Mouse (Mus musculus) lung, postnatal 0 days (tissue): ENCODE data around the gene Wipf2. TPM values are rescaled to one million over a fixed set of nuclear protein-coding genes. Genes with fewer than 3 reads are reported as not detected.
"Not testable (repeated sequence)": the region's sequence is repeated elsewhere in the genome, so short reads cannot be mapped to it uniquely, and the experiment has no call there.

ENCODE experiments used
- ATAC-seq: fragments of 200-750 bp; cut with Nextera tagmentation; 2 replicates; pipeline ENCODE4 v1.8.0; 2017; ENCODE audit warnings: moderate library complexity
- DNase-seq: peaks from one replicate; pipeline ENCODE4 v3.0.0-alpha.2; 2016; ENCODE audit warnings: low spot score
- H3K27ac ChIP-seq: fragments of 300-500 bp; sonication (generic); 2 replicates; pipeline ENCODE4 v1.5.1; 2014; ENCODE audit warnings: antibody characterized with exemption, mild to moderate bottlenecking, low read length, mixed read lengths
- H3K27me3 ChIP-seq: fragments of 300-500 bp; sonication (generic); replicated peaks from 2 replicates; pipeline ENCODE4 v1.6.1; 2014; ENCODE audit warnings: low read length, mixed read lengths; ENCODE audit not compliant: insufficient read depth
- H3K36me3 ChIP-seq: fragments of 300-500 bp; sonication (generic); 2 replicates; pipeline ENCODE4 v1.6.1; 2014; ENCODE audit warnings: low read length, mixed read lengths; ENCODE audit not compliant: insufficient read depth
- H3K4me1 ChIP-seq: fragments of 300-500 bp; sonication (generic); 2 replicates; pipeline ENCODE4 v1.6.1; 2014; ENCODE audit warnings: antibody characterized with exemption, low read depth, low read length, mixed read lengths; ENCODE audit not compliant: insufficient read depth
- H3K4me2 ChIP-seq: fragments of 300-500 bp; sonication (generic); replicated peaks from 2 replicates; pipeline ENCODE4 v1.6.1; 2014; ENCODE audit warnings: low read depth, mild to moderate bottlenecking, low read length, moderate library complexity, mixed read lengths
- H3K4me3 ChIP-seq: fragments of 300-500 bp; sonication (generic); 2 replicates; pipeline ENCODE4 v1.5.1; 2014; ENCODE audit warnings: low read depth, low read length
- H3K9ac ChIP-seq: fragments of 300-500 bp; sonication (generic); replicated peaks from 2 replicates; pipeline ENCODE4 v1.6.1; 2014; ENCODE audit warnings: low read depth, mild to moderate bottlenecking
- H3K9me3 ChIP-seq: fragments of 300-500 bp; sonication (generic); 2 replicates; pipeline ENCODE4 v1.6.1; 2016; ENCODE audit warnings: low read length, mixed read lengths
- CTCF ChIP-seq: IDR thresholded peaks from 2 replicates; pipeline ENCODE4 v1.5.1; 2016; ENCODE audit warnings: antibody characterized with exemption, mild to moderate bottlenecking
- EP300 ChIP-seq: IDR thresholded peaks from 2 replicates; pipeline ENCODE4 v1.6.1; 2016; ENCODE audit warnings: antibody characterized with exemption, mild to moderate bottlenecking, control low read depth
- WGBS: fragments of 180-500 bp; shearing (Covaris S2); extraction: QIAGEN DNeasy Blood & Tissue Kit; methylation state at CpG from one replicate; pipeline ENCODE4 v1.1.7; 2014; 5-methylcytosine and 5-hydroxymethylcytosine counted together
- polyA plus RNA-seq: library from polyadenylated mRNA; unstranded; fragments of >200 nt; fragmentation: Nextera tagmentation; extraction: Ambion mirVana; gene quantifications from 2 replicates; pipeline ENCODE4 v1.2.1, GENCODE M21; 2015

The Wipf2 gene
- polyA plus RNA-seq, 1 experiment from 2014 or later = 4.0 TPM

DNA sequence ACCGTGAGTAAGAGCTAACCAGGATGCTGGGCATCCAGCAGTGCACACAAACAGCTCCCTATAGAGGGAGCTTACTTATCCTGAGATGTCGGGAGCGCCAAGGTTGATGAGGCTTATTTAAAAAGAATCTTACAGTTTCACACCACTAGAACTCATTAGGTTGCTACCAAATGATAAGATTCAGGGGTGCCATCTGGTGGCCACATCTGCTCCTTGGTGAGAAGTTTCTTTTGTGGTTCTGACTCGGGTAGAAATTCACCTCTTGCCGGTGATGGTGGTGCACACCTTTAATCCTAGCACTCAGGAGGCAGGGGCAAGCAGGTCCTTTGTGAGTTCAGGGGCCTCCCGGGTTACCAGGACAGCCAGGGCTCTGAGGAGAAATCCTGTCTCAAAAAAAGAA lies 46.2 kb downstream of the Wipf2 start:
- peak; percentile 80 for TF ChIP-seq CTCF
- no peak for TF ChIP-seq EP300
- H3K4me3 ChIP-seq = no peak overlapping the region
- DNase-seq (peak; percentile 83), ATAC-seq (no peak)
- H3K4me2 ChIP-seq = no peak overlapping the region
- no peaks in the 10 kb centered on the region for H3K27me3 ChIP-seq
- H3K9ac ChIP-seq = no peak overlapping the region
- H3K27ac ChIP-seq = no peak overlapping the region
- H3K4me1 ChIP-seq = no peaks in the 10 kb centered on the region
- H3K36me3 ChIP-seq = no peaks in the 10 kb centered on the region
- H3K9me3 ChIP-seq = no peaks in the 10 kb centered on the region
- 25% methylated on average over 6 of the region's 6 CpGs for WGBS

DNA sequence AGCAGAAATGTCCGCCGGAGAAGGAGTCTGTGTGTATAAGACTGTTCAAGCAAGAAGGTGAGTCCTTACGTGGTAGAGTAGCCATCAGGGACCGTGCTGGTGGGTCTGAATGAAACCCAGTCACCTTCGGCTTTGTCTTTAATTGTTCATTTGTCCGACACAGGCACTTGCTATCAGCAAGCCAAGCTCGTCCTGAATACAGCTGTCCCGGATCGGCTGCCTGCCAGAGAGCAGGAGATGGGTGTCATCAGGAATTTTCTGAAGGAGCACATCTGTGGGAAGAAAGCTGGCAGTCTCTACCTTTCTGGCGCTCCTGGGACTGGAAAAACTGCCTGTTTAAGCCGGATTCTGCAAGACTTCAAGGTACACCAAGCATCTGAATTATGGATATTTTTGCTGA lies 47.0 kb downstream of the Wipf2 start:
- Histone ChIP-seq H3K4me1 (no peaks in the 10 kb centered on the region), H3K4me3 (no peak overlapping the region), H3K36me3 (no peaks in the 10 kb centered on the region), H3K27me3 (no peaks in the 10 kb centered on the region), H3K27ac (no peak overlapping the region), H3K9me3 (no peaks in the 10 kb centered on the region), H3K9ac (no peak overlapping the region), H3K4me2 (no peak overlapping the region)
- no peak for DNase-seq
- ATAC-seq = no peak
- 73% methylated on average over 11 of the region's 11 CpGs for WGBS
- no peak for TF ChIP-seq EP300
- no peak for TF ChIP-seq CTCF

DNA sequence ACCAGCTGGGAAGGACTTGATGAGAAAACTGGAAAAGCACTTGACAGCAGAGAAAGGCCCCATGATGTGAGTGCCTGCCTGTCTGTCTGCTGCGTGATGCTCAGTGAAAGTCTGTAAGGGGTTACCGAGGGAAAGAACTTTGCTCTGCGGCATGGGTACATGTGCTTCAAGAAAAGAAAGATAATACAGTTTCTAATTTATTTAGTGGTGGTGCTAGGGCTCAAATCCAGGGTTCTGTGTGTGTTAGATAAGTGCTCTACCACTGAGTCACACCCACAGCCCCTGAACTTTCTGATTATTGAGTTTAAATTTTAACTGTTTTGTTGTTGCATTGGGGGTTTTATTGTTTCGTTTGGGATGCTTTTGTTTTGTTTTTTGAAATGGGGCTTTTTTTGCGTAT lies 48.1 kb downstream of the Wipf2 start:
- Histone ChIP-seq H3K36me3 (no peaks in the 10 kb centered on the region), H3K27ac (no peak overlapping the region)

DNA sequence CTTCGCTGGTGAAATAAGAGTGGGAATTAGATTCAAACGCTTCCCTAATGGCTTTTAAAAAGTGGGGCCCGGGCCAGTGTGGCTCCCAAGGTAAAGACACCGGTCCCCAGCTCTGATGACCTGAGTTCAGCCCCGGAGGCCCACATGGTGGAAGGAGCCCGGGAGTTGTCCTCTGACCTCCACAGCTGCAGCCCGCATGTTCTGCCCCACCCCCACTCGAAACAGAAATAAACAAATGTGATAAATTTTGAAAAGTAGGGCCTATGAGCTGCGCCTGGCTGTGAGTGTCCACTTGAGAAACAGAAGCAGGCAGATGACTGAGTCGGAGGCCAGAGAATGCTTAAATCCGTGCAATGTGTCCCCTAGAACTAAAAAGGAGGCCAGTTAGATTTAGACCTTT lies 50.8 kb downstream of the Wipf2 start:
- DNase-seq = no peak
- Histone ChIP-seq H3K9ac (no peak overlapping the region), H3K4me3 (no peak overlapping the region), H3K9me3 (no peaks in the 10 kb centered on the region), H3K27me3 (no peaks in the 10 kb centered on the region), H3K27ac (no peak overlapping the region), H3K4me1 (no peaks in the 10 kb centered on the region), H3K4me2 (no peak overlapping the region), H3K36me3 (no peaks in the 10 kb centered on the region)
- TF ChIP-seq CTCF (no peak), EP300 (no peak)
- 41% methylated on average over 11 of the region's 11 CpGs for WGBS
- ATAC-seq = peak; percentile 13; the same call in 1 of the 2 replicates

More for the DNA sequence above, 48.1 kb downstream of the Wipf2 start:
- H3K4me2 ChIP-seq = no peak overlapping the region
- H3K4me3 ChIP-seq = no peak overlapping the region
- ATAC-seq = no peak
- DNase-seq = no peak
- 84% methylated on average over 5 of the region's 5 CpGs for WGBS
- H3K4me1 ChIP-seq = no peaks in the 10 kb centered on the region
- TF ChIP-seq CTCF (no peak), EP300 (no peak)
- no peaks in the 10 kb centered on the region for H3K27me3 ChIP-seq
- H3K9me3 ChIP-seq = no peaks in the 10 kb centered on the region
- no peak overlapping the region for H3K9ac ChIP-seq

DNA sequence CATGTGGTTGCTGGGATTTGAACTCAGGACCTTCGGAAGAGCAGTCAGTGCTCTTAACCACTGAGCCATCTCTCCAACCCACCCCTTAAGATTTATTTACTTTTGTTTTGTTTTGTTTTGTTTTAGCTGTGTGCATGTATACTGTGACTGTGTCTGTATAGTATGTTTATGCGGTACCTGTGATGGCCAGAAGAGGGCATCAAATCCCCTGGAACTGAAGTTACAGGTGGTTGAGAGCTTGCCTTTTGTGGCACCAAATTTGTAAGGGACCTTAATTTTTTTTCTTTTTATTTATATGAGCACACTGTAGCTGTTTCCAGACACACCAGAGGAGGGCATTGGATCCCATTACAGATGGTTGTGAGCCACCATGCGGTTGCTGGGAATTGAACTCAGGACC lies 52.9 kb downstream of the Wipf2 start:
- not testable (repeated sequence) for ATAC-seq

DNA sequence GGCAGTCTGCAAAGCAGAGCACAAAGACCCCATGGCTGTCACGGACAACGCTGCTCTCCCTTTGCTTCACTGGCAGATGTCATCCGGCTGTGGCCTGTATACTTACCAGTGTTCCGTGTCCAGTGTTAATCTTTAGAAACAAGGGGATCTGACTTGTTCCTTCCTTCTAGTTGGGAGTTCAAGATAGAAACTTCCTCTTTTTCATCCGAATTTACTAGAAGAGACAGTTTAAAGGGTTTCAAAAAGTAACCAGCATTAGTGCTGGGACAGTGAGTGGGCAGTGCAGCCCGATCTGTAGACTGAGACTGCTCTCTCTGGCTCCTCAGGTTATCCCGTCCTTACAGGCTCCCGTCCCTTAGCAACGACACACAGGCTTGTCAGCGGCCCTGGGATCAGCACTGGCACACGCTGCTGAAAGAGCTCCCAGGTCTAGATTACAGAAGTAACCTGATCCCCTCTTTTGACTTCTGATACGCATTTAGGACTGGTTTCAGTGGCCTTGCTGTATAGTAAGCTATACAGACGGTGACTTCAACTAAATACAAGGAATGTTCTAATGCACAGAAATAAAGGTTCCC lies 54.1 kb downstream of the Wipf2 start:
- no peak for TF ChIP-seq CTCF
- TF ChIP-seq EP300 = no peak
- Histone ChIP-seq H3K9ac (no peak overlapping the region), H3K36me3 (no peaks in the 10 kb centered on the region), H3K27ac (peak overlapping the region; percentile 43), H3K9me3 (no peaks in the 10 kb centered on the region), H3K4me3 (no peak overlapping the region), H3K27me3 (no peaks in the 10 kb centered on the region), H3K4me2 (no peak overlapping the region), H3K4me1 (no peaks in the 10 kb centered on the region)
- ATAC-seq = no peak
- DNase-seq = no peak
- 65% methylated on average over 13 of the region's 13 CpGs for WGBS

More for the DNA sequence above, 52.9 kb downstream of the Wipf2 start:
- peak; percentile 61 for TF ChIP-seq CTCF
- not testable (repeated sequence) for DNase-seq, H3K4me2 ChIP-seq, H3K9me3 ChIP-seq, H3K9ac ChIP-seq, H3K27me3 ChIP-seq, H3K4me3 ChIP-seq, H3K27ac ChIP-seq, H3K36me3 ChIP-seq, H3K4me1 ChIP-seq
- WGBS = 96% methylated on average over 3 of the region's 3 CpGs

DNA sequence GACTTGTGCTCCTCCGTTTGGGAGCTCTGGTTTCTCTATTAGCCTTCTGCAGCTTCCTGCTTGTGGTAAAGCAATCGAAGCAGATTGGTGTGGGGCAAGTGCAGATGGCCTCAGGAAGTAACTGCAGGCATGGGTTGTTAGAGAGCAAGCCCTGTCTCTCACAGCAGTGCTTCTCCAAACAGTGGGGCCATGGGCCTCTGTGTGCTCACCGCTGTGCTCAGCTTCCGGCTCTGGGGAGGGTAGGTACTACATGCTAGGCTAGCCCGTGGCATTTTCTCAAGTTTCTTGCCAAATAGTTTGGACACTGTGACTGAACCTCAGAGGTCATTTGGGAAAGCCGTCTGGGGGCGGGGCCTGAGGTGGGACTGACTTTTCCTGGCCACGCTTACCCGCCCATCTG lies 54.8 kb downstream of the Wipf2 start:
- Histone ChIP-seq H3K4me3 (no peak overlapping the region), H3K4me2 (no peak overlapping the region), H3K27me3 (no peaks in the 10 kb centered on the region), H3K9ac (no peak overlapping the region), H3K36me3 (no peaks in the 10 kb centered on the region), H3K4me1 (no peaks in the 10 kb centered on the region), H3K27ac (peak overlapping the region; percentile 43), H3K9me3 (no peaks in the 10 kb centered on the region)
- DNase-seq (peak; percentile 84), ATAC-seq (peak; percentile 43)
- TF ChIP-seq EP300 (no peak), CTCF (peak; percentile 22; the same call in 1 of the 2 replicates)
- 40% methylated on average over 9 of the region's 9 CpGs for WGBS
